Mouse (Mus musculus): ENCODE measurements around the gene Armcx5. TPM values are rescaled to one million over a fixed set of nuclear protein-coding genes. Genes with fewer than 3 reads are reported as not detected.
"Not testable (repeated sequence)": the region's sequence is repeated elsewhere in the genome, so short reads cannot be mapped to it uniquely, and the experiment has no call there.

Gene Armcx5
- 9.9 and 10.5 TPM in 2 replicates for polyA plus RNA-seq (2011; ENCODE audit: insufficient read length, low read depth, missing spikeins)

- Histone ChIP-seq H3K27ac (ENCODE audit: insufficient read depth, low read length) (no peak within 1 kb of the TSS), H3K4me1 (ENCODE audit: control insufficient read depth, insufficient read depth, low read length) (no peaks in the 10 kb centered on the region), H3K4me3 (ENCODE audit: insufficient read depth, low read length) (peak within 1 kb of the TSS; percentile 85)
- TF ChIP-seq CTCF (IDR thresholded peaks at IDR 0.05; ENCODE audit: borderline replicate concordance, insufficient read depth, low read length), result no peak
- TF ChIP-seq POLR2A (IDR thresholded peaks at IDR 0.05; ENCODE audit: low read depth, low read length), result peak; percentile 77
Observed at GRCm38 (mm10) chrX:135742304-135743055, at the start of gene Armcx5, which contains the start of gene Gprasp1. Gene Armcx5, plus strand, starts transcription at chrX:135742733. Gene Gprasp1, plus strand, starts transcription at chrX:135742733.

- no peak within 1 kb of the TSS for H3K4me3 ChIP-seq (ENCODE audit: insufficient read depth, low read length)
- no peak within 1 kb of the TSS for H3K27ac ChIP-seq (ENCODE audit: insufficient read depth, low read length)
- H3K4me1 ChIP-seq (ENCODE audit: control insufficient read depth, insufficient read depth, low read length), result no peaks in the 10 kb centered on the region
- TF ChIP-seq POLR2A (IDR thresholded peaks at IDR 0.05; ENCODE audit: low read depth, low read length), result no peak
- no peak for TF ChIP-seq CTCF (IDR thresholded peaks at IDR 0.05; ENCODE audit: borderline replicate concordance, insufficient read depth, low read length)
Observed at GRCm38 (mm10) chrX:135693633-135694032, 48.9 kb upstream of the Armcx5 start, which contains the start of gene Tcp11x2. Gene Tcp11x2, minus strand, starts transcription at chrX:135693790.

GRCm38 (mm10) chrX:135703111-135703510 is 39.4 kb upstream of the Armcx5 start:
- Histone ChIP-seq H3K27ac (ENCODE audit: insufficient read depth, low read length) (no peak overlapping the region), H3K4me3 (ENCODE audit: insufficient read depth, low read length) (no peak overlapping the region), H3K4me1 (ENCODE audit: control insufficient read depth, insufficient read depth, low read length) (no peaks in the 10 kb centered on the region)
- TF ChIP-seq CTCF (IDR thresholded peaks at IDR 0.05; ENCODE audit: borderline replicate concordance, insufficient read depth, low read length), result no peak
- no peak for TF ChIP-seq POLR2A (IDR thresholded peaks at IDR 0.05; ENCODE audit: low read depth, low read length)

GRCm38 (mm10) chrX:135704349-135704748 is 38.2 kb upstream of the Armcx5 start:
- TF ChIP-seq POLR2A (IDR thresholded peaks at IDR 0.05; ENCODE audit: low read depth, low read length) (no peak), CTCF (IDR thresholded peaks at IDR 0.05; ENCODE audit: borderline replicate concordance, insufficient read depth, low read length) (no peak)
- Histone ChIP-seq H3K4me1 (ENCODE audit: control insufficient read depth, insufficient read depth, low read length) (no peaks in the 10 kb centered on the region), H3K4me3 (ENCODE audit: insufficient read depth, low read length) (no peak overlapping the region)

GRCm38 (mm10) chrX:135712845-135713244 is 29.7 kb upstream of the Armcx5 start:
- Histone ChIP-seq H3K4me1 (ENCODE audit: control insufficient read depth, insufficient read depth, low read length) (no peaks in the 10 kb centered on the region), H3K27ac (ENCODE audit: insufficient read depth, low read length) (no peak overlapping the region), H3K4me3 (ENCODE audit: insufficient read depth, low read length) (no peak overlapping the region)
- TF ChIP-seq CTCF (IDR thresholded peaks at IDR 0.05; ENCODE audit: borderline replicate concordance, insufficient read depth, low read length) (no peak), POLR2A (IDR thresholded peaks at IDR 0.05; ENCODE audit: low read depth, low read length) (no peak)

More at GRCm38 (mm10) chrX:135704349-135704748, 38.2 kb upstream of the Armcx5 start:
- H3K27ac ChIP-seq (ENCODE audit: insufficient read depth, low read length), result no peak overlapping the region

- H3K27ac ChIP-seq (ENCODE audit: insufficient read depth, low read length), result no peak within 1 kb of the TSS
- no peak for TF ChIP-seq CTCF (IDR thresholded peaks at IDR 0.05; ENCODE audit: borderline replicate concordance, insufficient read depth, low read length)
- no peak for TF ChIP-seq POLR2A (IDR thresholded peaks at IDR 0.05; ENCODE audit: low read depth, low read length)
- no peaks in the 10 kb centered on the region for H3K4me1 ChIP-seq (ENCODE audit: control insufficient read depth, insufficient read depth, low read length)
- H3K4me3 ChIP-seq (ENCODE audit: insufficient read depth, low read length), result no peak within 1 kb of the TSS
Observed at GRCm38 (mm10) chrX:135725161-135725560, 17.4 kb upstream of the Armcx5 start, which contains the start of gene Tmsb15a. Gene Tmsb15a, minus strand, starts transcription at chrX:135725261.

- no peaks in the 10 kb centered on the region for H3K4me1 ChIP-seq (ENCODE audit: control insufficient read depth, insufficient read depth, low read length)
- H3K4me3 ChIP-seq (ENCODE audit: insufficient read depth, low read length), result no peak overlapping the region
- no peak for TF ChIP-seq CTCF (IDR thresholded peaks at IDR 0.05; ENCODE audit: borderline replicate concordance, insufficient read depth, low read length)
- H3K27ac ChIP-seq (ENCODE audit: insufficient read depth, low read length), result no peak overlapping the region
Observed at GRCm38 (mm10) chrX:135738730-135739520, 3.6 kb upstream of the Armcx5 start.

- TF ChIP-seq POLR2A (IDR thresholded peaks at IDR 0.05; ENCODE audit: low read depth, low read length) (no peak), CTCF (IDR thresholded peaks at IDR 0.05; ENCODE audit: borderline replicate concordance, insufficient read depth, low read length) (no peak)
- H3K27ac ChIP-seq (ENCODE audit: insufficient read depth, low read length), result no peak overlapping the region
- peak overlapping the region; percentile 85 for H3K4me3 ChIP-seq (ENCODE audit: insufficient read depth, low read length)
Observed at GRCm38 (mm10) chrX:135743056-135743355, 473 bp downstream of the Armcx5 start.

GRCm38 (mm10) chrX:135745376-135745775 is 2.8 kb downstream of the Armcx5 start:
- H3K27ac ChIP-seq (ENCODE audit: insufficient read depth, low read length); H3K4me1 ChIP-seq (ENCODE audit: control insufficient read depth, insufficient read depth, low read length); H3K4me3 ChIP-seq (ENCODE audit: insufficient read depth, low read length): not testable (repeated sequence)

More at GRCm38 (mm10) chrX:135743056-135743355, 473 bp downstream of the Armcx5 start:
- H3K4me1 ChIP-seq (ENCODE audit: control insufficient read depth, insufficient read depth, low read length), result no peaks in the 10 kb centered on the region

- H3K4me3 ChIP-seq (ENCODE audit: insufficient read depth, low read length), result no peak overlapping the region
- TF ChIP-seq CTCF (IDR thresholded peaks at IDR 0.05; ENCODE audit: borderline replicate concordance, insufficient read depth, low read length) (peak; percentile 60; the same call in 1 of the 2 replicates), POLR2A (IDR thresholded peaks at IDR 0.05; ENCODE audit: low read depth, low read length) (no peak)
- H3K4me1 ChIP-seq (ENCODE audit: control insufficient read depth, insufficient read depth, low read length), result no peaks in the 10 kb centered on the region
- no peak overlapping the region for H3K27ac ChIP-seq (ENCODE audit: insufficient read depth, low read length)
Observed at GRCm38 (mm10) chrX:135752832-135753231, 10.3 kb downstream of the Armcx5 start.
